Mouse (Mus musculus): ENCODE data around the gene Syne3. TPM values are rescaled to one million over a fixed set of nuclear protein-coding genes. Genes with fewer than 3 reads are reported as not detected.

Gene Syne3
- polyA plus RNA-seq, 1 experiment from 2014 or later: 0.08 TPM

GRCm38 (mm10) chr12:104921071-104921470, 88.5 kb downstream of the Syne3 start:
- Histone ChIP-seq H3K4me2 (ENCODE audit: low read length) (no peak overlapping the region), H3K4me3 (ENCODE audit: low read depth, low read length) (no peak overlapping the region), H3K9ac (ENCODE audit: low read length) (no peak overlapping the region), H3K9me3 (replicated peaks; ENCODE audit: control insufficient read depth, low read length) (no peaks in the 10 kb centered on the region), H3K4me1 (ENCODE audit: control insufficient read depth, insufficient read depth, low read length) (peaks cover 7% of the 10 kb centered on the region), H3K27ac (ENCODE audit: low read depth, low read length) (no peak overlapping the region), H3K27me3 (replicated peaks; ENCODE audit: control insufficient read depth, insufficient read depth, low read length) (no peaks in the 10 kb centered on the region), H3K36me3 (ENCODE audit: control insufficient read depth, insufficient read depth, low read length) (no peaks in the 10 kb centered on the region)
- WGBS: 89% methylated on average over 7 of the region's 7 CpGs
- DNase-seq (ENCODE audit: low spot score) (no peak), ATAC-seq (no peak)

DNA sequence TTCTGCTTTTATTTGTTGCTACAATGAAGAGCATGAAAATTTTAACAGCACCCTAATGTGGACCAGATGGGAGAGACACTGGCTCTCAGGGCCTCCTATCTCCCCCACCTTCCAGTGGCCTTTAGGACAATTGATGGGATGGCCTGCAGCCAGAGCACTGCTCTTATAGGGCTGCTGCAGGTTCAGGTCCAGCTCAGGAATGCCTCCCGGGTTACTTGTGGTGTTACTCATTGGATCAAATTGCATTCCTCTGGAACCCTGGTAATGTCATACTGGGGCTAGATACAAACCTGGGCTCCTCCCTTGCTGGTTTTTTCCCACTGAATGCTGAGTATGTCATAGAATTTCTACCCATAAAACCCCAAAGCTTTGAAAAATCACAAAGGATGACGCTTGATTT, 90.4 kb downstream of the Syne3 start:
- WGBS: 90% methylated on average over 2 of the region's 2 CpGs
- H3K4me1 ChIP-seq (ENCODE audit: control insufficient read depth, insufficient read depth, low read length): peaks cover 7% of the 10 kb centered on the region; the same call in 1 of the 2 replicates
- H3K4me3 ChIP-seq (ENCODE audit: low read depth, low read length): no peak overlapping the region
- H3K9me3 ChIP-seq (replicated peaks; ENCODE audit: control insufficient read depth, low read length): no peaks in the 10 kb centered on the region
- no peak overlapping the region for H3K9ac ChIP-seq (ENCODE audit: low read length)
- no peak overlapping the region for H3K27ac ChIP-seq (ENCODE audit: low read depth, low read length)
- no peaks in the 10 kb centered on the region for H3K27me3 ChIP-seq (replicated peaks; ENCODE audit: control insufficient read depth, insufficient read depth, low read length)
- ATAC-seq: no peak
- no peak overlapping the region for H3K4me2 ChIP-seq (ENCODE audit: low read length)
- no peak for DNase-seq (ENCODE audit: low spot score)
- no peaks in the 10 kb centered on the region for H3K36me3 ChIP-seq (ENCODE audit: control insufficient read depth, insufficient read depth, low read length)

- ATAC-seq (no peak), DNase-seq (ENCODE audit: low spot score) (no peak)
- Histone ChIP-seq H3K36me3 (ENCODE audit: control insufficient read depth, insufficient read depth, low read length) (no peaks in the 10 kb centered on the region), H3K4me1 (ENCODE audit: control insufficient read depth, insufficient read depth, low read length) (peaks cover 5% of the 10 kb centered on the region; the same call in 1 of the 2 replicates), H3K27me3 (replicated peaks; ENCODE audit: control insufficient read depth, insufficient read depth, low read length) (no peaks in the 10 kb centered on the region), H3K9me3 (replicated peaks; ENCODE audit: control insufficient read depth, low read length) (no peaks in the 10 kb centered on the region), H3K27ac (ENCODE audit: low read depth, low read length) (no peak overlapping the region), H3K9ac (ENCODE audit: low read length) (no peak overlapping the region), H3K4me2 (ENCODE audit: low read length) (no peak overlapping the region), H3K4me3 (ENCODE audit: low read depth, low read length) (no peak overlapping the region)
- WGBS: 96% methylated on average over 2 of the region's 2 CpGs
These were observed 91.7 kb downstream of the Syne3 start for GRCm38 (mm10) chr12:104917927-104918326.

GRCm38 (mm10) chr12:104917297-104917696, 92.3 kb downstream of the Syne3 start:
- Histone ChIP-seq H3K27ac (ENCODE audit: low read depth, low read length) (no peak overlapping the region), H3K27me3 (replicated peaks; ENCODE audit: control insufficient read depth, insufficient read depth, low read length) (no peaks in the 10 kb centered on the region), H3K4me1 (ENCODE audit: control insufficient read depth, insufficient read depth, low read length) (no peaks in the 10 kb centered on the region), H3K36me3 (ENCODE audit: control insufficient read depth, insufficient read depth, low read length) (no peaks in the 10 kb centered on the region), H3K9ac (ENCODE audit: low read length) (no peak overlapping the region), H3K9me3 (replicated peaks; ENCODE audit: control insufficient read depth, low read length) (no peaks in the 10 kb centered on the region), H3K4me3 (ENCODE audit: low read depth, low read length) (no peak overlapping the region), H3K4me2 (ENCODE audit: low read length) (no peak overlapping the region)
- DNase-seq (ENCODE audit: low spot score): no peak
- WGBS: 94% methylated on average over 4 of the region's 4 CpGs
- ATAC-seq: no peak

DNA sequence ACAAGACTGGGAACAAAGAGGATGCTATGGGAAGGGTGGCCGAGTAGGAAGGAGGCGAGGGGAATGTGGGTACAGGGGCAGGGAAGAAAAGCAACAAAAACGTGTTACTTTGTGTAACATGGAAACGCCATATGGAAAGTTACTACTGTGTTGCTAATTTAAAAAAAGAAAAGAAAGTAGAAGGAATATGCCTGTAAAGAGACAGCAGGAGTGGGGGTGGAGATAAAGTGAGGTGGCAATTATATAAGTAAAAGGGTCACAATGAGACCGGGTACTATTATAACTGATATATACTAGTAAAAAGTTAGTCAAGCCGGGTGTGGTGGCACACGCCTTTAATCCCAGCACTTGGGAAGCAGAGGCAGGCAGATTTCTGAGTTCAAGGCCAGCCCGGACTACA, 92.8 kb downstream of the Syne3 start:
- H3K4me1 ChIP-seq (ENCODE audit: control insufficient read depth, insufficient read depth, low read length): no peaks in the 10 kb centered on the region
- no peak for DNase-seq (ENCODE audit: low spot score)
- no peak for ATAC-seq
- no peaks in the 10 kb centered on the region for H3K9me3 ChIP-seq (replicated peaks; ENCODE audit: control insufficient read depth, low read length)
- H3K36me3 ChIP-seq (ENCODE audit: control insufficient read depth, insufficient read depth, low read length): no peaks in the 10 kb centered on the region
- 93% methylated on average over 8 of the region's 8 CpGs for WGBS
- H3K27me3 ChIP-seq (replicated peaks; ENCODE audit: control insufficient read depth, insufficient read depth, low read length): no peaks in the 10 kb centered on the region
- no peak overlapping the region for H3K9ac ChIP-seq (ENCODE audit: low read length)
- H3K4me2 ChIP-seq (ENCODE audit: low read length): no peak overlapping the region
- no peak overlapping the region for H3K27ac ChIP-seq (ENCODE audit: low read depth, low read length)
- no peak overlapping the region for H3K4me3 ChIP-seq (ENCODE audit: low read depth, low read length)

GRCm38 (mm10) chr12:104915681-104916080, 93.9 kb downstream of the Syne3 start:
- Histone ChIP-seq H3K9ac (ENCODE audit: low read length) (no peak overlapping the region), H3K9me3 (replicated peaks; ENCODE audit: control insufficient read depth, low read length) (no peaks in the 10 kb centered on the region), H3K4me1 (ENCODE audit: control insufficient read depth, insufficient read depth, low read length) (no peaks in the 10 kb centered on the region), H3K27me3 (replicated peaks; ENCODE audit: control insufficient read depth, insufficient read depth, low read length) (no peaks in the 10 kb centered on the region), H3K4me2 (ENCODE audit: low read length) (no peak overlapping the region), H3K4me3 (ENCODE audit: low read depth, low read length) (no peak overlapping the region), H3K36me3 (ENCODE audit: control insufficient read depth, insufficient read depth, low read length) (no peaks in the 10 kb centered on the region), H3K27ac (ENCODE audit: low read depth, low read length) (no peak overlapping the region)
- 42% methylated on average over 4 of the region's 4 CpGs for WGBS
- DNase-seq (ENCODE audit: low spot score) (no peak), ATAC-seq (no peak)

DNA sequence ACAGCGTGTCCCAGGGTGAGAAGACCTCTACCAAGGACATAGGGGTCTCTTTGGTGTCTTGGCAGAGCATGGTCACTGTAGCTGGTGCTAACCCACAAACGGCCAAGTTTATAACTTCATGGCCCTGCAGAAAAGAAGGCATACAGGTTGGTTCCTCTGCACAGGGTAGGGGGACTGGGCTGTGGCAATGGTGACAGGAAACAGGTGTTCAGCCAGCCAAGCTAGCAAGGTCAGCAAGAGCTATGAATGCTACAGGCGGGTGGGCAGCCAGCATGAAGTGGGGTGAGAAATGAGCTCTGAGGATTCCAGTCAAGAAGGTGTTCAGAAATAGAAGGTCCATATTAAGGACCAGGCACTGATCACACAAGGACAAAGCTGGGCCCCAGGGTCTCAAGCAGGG, 96.6 kb downstream of the Syne3 start:
- no peak overlapping the region for H3K27ac ChIP-seq (ENCODE audit: low read depth, low read length)
- DNase-seq (ENCODE audit: low spot score) (no peak), ATAC-seq (no peak)
- H3K9me3 ChIP-seq (replicated peaks; ENCODE audit: control insufficient read depth, low read length): no peaks in the 10 kb centered on the region
- no peaks in the 10 kb centered on the region for H3K4me1 ChIP-seq (ENCODE audit: control insufficient read depth, insufficient read depth, low read length)
- no peaks in the 10 kb centered on the region for H3K27me3 ChIP-seq (replicated peaks; ENCODE audit: control insufficient read depth, insufficient read depth, low read length)
- H3K9ac ChIP-seq (ENCODE audit: low read length): no peak overlapping the region
- H3K36me3 ChIP-seq (ENCODE audit: control insufficient read depth, insufficient read depth, low read length): no peaks in the 10 kb centered on the region
- H3K4me3 ChIP-seq (ENCODE audit: low read depth, low read length): no peak overlapping the region
- 72% methylated on average over 3 of the region's 3 CpGs for WGBS
- H3K4me2 ChIP-seq (ENCODE audit: low read length): no peak overlapping the region

DNA sequence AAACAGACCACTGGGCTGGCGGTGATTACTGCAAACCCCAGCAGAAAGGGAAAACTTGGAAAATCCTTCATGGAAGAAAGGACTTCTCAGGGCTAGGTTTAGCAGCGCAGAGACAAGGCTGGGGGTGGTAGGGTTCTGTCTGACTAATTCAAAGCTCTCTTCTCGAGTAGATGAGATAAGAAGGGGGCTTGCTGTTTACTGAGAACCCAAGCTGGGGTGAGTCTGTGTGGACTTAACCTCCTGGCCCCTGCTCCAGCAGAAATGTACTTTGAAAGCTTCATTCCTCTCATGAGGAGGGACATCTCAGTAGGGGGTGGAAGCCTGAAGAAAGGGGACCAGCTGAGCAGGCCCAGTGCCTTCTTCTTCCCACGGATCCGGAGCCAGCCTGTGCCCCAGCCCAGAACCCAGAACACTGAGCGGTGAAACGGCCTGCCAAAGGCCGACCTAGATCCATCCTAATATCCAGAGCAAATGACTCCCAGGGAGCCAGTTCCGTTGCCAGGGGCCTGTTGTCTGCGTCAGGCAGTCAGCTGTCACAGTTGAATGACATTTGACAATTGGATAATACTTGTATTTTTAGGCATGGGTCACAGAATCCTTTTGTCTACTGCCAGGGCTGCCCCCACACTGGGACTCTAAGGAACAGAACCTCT, 97.2 kb downstream of the Syne3 start:
- H3K9ac ChIP-seq (ENCODE audit: low read length): no peak overlapping the region
- H3K27ac ChIP-seq (ENCODE audit: low read depth, low read length): no peak overlapping the region
- H3K4me3 ChIP-seq (ENCODE audit: low read depth, low read length): no peak overlapping the region
- H3K9me3 ChIP-seq (replicated peaks; ENCODE audit: control insufficient read depth, low read length): no peaks in the 10 kb centered on the region
- H3K4me2 ChIP-seq (ENCODE audit: low read length): no peak overlapping the region
- DNase-seq (ENCODE audit: low spot score): no peak
- ATAC-seq: no peak
- WGBS: 41% methylated on average over 10 of the region's 10 CpGs
- H3K36me3 ChIP-seq (ENCODE audit: control insufficient read depth, insufficient read depth, low read length): no peaks in the 10 kb centered on the region
- no peaks in the 10 kb centered on the region for H3K27me3 ChIP-seq (replicated peaks; ENCODE audit: control insufficient read depth, insufficient read depth, low read length)
- H3K4me1 ChIP-seq (ENCODE audit: control insufficient read depth, insufficient read depth, low read length): no peaks in the 10 kb centered on the region

DNA sequence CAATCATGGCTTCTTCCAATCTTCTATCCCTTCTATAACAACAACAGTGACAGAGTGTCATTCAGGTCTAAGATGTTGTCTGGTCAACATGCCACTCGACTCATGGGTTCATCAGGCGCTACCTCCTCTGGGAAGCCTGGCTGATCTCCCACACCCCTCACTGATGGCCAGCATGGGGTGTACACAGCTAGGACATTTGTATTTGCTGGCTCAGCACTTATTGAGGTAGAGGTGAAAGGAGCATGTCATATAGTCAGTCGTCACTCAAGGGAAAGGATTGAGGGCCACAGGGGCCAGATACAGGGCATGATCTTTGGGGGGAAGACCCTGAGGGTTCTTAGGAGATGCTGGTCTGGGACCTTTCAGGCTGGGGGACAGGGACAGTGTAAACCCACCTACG, 99.9 kb downstream of the Syne3 start:
- Histone ChIP-seq H3K36me3 (ENCODE audit: control insufficient read depth, insufficient read depth, low read length) (no peaks in the 10 kb centered on the region), H3K9me3 (replicated peaks; ENCODE audit: control insufficient read depth, low read length) (no peaks in the 10 kb centered on the region), H3K27ac (ENCODE audit: low read depth, low read length) (no peak overlapping the region), H3K9ac (ENCODE audit: low read length) (no peak overlapping the region), H3K4me3 (ENCODE audit: low read depth, low read length) (no peak overlapping the region), H3K27me3 (replicated peaks; ENCODE audit: control insufficient read depth, insufficient read depth, low read length) (no peaks in the 10 kb centered on the region; the same call in 1 of the 2 replicates), H3K4me1 (ENCODE audit: control insufficient read depth, insufficient read depth, low read length) (no peaks in the 10 kb centered on the region), H3K4me2 (ENCODE audit: low read length) (no peak overlapping the region)
- ATAC-seq (no peak), DNase-seq (ENCODE audit: low spot score) (no peak)
- 84% methylated on average over 4 of the region's 4 CpGs for WGBS

Data from forebrain, embryonic 14.5 days (tissue).